Mouse (Mus musculus): Measurements from ENCODE around the gene Bglap2.

DNA sequence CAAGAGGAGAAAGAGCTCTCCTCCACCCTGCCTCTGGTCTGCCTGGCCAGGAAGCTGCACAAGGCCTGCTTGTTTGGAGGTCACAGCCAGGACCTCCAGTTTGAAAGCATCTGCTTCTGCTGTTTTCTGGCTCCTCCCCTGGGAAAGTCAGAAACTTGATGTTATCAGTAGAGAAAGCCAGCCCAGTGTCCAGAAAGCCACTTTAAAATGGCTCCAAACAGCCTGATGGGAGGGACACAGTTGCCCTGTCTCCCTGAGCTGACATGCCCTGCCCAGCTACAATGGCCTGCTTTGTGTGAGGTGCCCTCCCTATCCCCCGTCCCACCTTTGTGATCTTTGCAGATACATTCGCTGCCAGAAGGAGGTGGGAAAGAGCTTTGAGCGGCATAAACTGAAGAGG, 18.5 kb downstream of the Bglap2 start:
- TF ChIP-seq FLI1 (IDR thresholded peaks at IDR 0.05; ENCODE audit: low read length) (no peak), GATA1 (IDR thresholded peaks at IDR 0.05; ENCODE audit: borderline replicate concordance, low read length) (no peak)
